Mouse (Mus musculus): ENCODE measurements around the gene Nanos2. TPM values are rescaled to one million over a fixed set of nuclear protein-coding genes. Genes with fewer than 3 reads are reported as not detected.

The Nanos2 gene
- polyA plus RNA-seq (2017; shearing (Covaris generic)): not detected

DNA sequence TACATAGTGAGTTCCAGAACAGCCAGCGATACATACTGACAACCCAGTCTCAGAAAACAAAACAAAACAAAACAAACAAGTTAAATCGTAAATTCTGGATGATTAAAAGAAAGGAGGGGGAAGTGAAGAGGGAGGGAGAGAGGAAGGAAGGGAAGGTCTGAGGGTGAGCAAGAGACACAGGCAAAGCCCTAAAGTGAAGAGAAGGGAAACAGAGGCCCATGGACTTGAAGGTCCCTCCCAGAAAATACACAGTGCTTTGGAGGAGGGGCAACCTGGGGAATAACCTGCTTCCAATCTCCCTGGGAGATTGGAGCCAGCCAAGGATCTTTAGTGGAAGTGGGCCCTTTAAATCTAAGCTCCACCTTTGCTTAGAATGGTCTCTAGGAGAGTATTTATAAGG is at the start of gene Nanos2:
Gene Nanos2 (plus strand): TSS at position 301 of the 400 bp plus-strand sequence.

DNA sequence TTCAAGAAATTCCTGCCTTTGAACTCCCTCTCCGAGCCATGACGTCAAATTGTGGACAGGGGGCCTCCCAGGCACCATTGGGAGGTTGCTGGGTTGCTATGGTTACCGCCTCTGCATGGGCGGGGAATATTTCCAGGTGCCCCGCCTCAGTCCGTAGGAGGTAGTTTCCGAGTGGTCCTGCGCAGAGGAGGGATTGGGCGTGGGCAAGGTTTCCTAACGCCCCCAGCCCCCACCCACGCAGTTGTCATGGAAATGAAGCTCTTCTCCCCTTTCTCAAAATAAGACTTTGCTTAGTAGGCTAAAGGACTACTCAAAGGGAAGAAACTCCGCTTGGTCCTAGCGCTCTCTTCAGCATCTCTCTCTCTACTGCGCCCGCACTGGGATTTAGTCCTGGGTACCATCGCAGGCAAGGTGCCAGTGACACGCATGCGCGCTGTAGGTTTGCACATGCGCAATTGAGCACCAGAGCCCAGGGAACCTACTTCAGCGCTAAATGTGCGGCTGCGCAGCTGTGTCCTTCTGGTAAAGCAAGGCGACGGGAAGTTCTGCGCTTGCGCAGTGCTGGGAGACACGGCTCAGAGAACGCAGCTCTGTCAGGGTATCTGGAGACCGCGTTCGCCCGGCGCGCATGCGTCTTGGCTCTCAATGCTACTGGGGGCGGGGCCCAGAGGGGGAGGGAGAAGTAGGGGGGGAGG is 3.5 kb downstream of the Nanos2 start, which contains the start of gene Mypop:
Gene Mypop (plus strand): TSS at position 645 of the 695 bp plus-strand sequence.

GRCm38 (mm10) chr7:19003902-19004630 is 16.9 kb downstream of the Nanos2 start, which contains the start of gene Irf2bp1:
Irf2bp1 (plus strand) TSS chr7:19004044.

DNA sequence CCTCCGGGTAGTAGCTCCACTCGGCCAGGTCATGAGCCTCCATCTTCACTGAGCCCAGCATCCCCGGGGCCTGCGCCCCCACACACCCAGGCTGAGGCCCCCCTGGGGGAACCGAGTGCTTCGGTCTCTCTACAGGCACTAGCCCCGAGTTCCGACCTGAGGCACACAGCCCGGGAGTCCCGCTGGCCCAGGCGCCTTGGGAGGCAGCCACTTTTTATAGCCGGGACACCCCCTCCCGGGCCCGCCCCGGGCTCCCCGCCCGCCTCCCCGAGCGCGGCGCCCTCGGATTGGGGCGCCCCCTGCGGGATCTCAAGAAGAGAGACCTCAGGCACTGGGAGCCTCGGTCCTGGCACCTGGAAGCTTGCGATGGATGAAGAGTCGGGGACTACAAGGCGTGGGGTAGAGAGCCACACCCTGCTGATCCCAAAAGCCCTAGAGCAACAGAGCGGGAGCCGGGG is 36.2 kb downstream of the Nanos2 start, which contains the start of gene Foxa3:
Gene Foxa3 (minus strand): TSS at position 182 of the 458 bp plus-strand sequence.

GRCm38 (mm10) chr7:19024096-19024506 is 36.9 kb downstream of the Nanos2 start, which contains the start of gene Sympk:
Sympk (plus strand) TSS chr7:19024377.

Other genes starting within 250 kb of the Nanos2 start
- not detected for gene Psg19, start 188.9 kb upstream of the Nanos2 start, polyA plus RNA-seq (2017; shearing (Covaris generic))
- not detected for gene Psg17, start 165.8 kb upstream of the Nanos2 start, polyA plus RNA-seq (2017; shearing (Covaris generic))
- gene Mill2, start 147.4 kb upstream of the Nanos2 start, polyA plus RNA-seq (2017; shearing (Covaris generic)): 0.38 TPM
- gene Pglyrp1, start 116.1 kb upstream of the Nanos2 start, polyA plus RNA-seq (2017; shearing (Covaris generic)): 191 TPM
- 46.0 TPM for gene Ccdc61, start 77.0 kb upstream of the Nanos2 start, polyA plus RNA-seq (2017; shearing (Covaris generic))
- gene Nova2, start 61.5 kb upstream of the Nanos2 start, polyA plus RNA-seq (2017; shearing (Covaris generic)): not detected
- 3.3 TPM for gene Mypop, start 3.8 kb downstream of the Nanos2 start, polyA plus RNA-seq (2017; shearing (Covaris generic))
- 6.5 TPM for gene Irf2bp1, start 16.6 kb downstream of the Nanos2 start, polyA plus RNA-seq (2017; shearing (Covaris generic))
- not detected for gene Foxa3, start 36.1 kb downstream of the Nanos2 start, polyA plus RNA-seq (2017; shearing (Covaris generic))
- gene Sympk, start 37.0 kb downstream of the Nanos2 start, polyA plus RNA-seq (2017; shearing (Covaris generic)): 23.0 TPM
- gene Rsph6a, start 67.3 kb downstream of the Nanos2 start, polyA plus RNA-seq (2017; shearing (Covaris generic)): not detected
- not detected for gene Dmwd, start 88.8 kb downstream of the Nanos2 start, polyA plus RNA-seq (2017; shearing (Covaris generic))
- gene Dmpk, start 96.4 kb downstream of the Nanos2 start, polyA plus RNA-seq (2017; shearing (Covaris generic)): 1.4 TPM
- gene Six5, start 107.2 kb downstream of the Nanos2 start, polyA plus RNA-seq (2017; shearing (Covaris generic)): 0.35 TPM
- gene Gm4969, start 131.0 kb downstream of the Nanos2 start, polyA plus RNA-seq (2017; shearing (Covaris generic)): not detected
- gene Fbxo46, start 132.5 kb downstream of the Nanos2 start, polyA plus RNA-seq (2017; shearing (Covaris generic)): 36.5 TPM
- gene Qpctl, start 161.9 kb downstream of the Nanos2 start, polyA plus RNA-seq (2017; shearing (Covaris generic)): 14.1 TPM
- 46.5 TPM for gene Snrpd2, start 162.3 kb downstream of the Nanos2 start, polyA plus RNA-seq (2017; shearing (Covaris generic))
- not detected for gene Gipr, start 178.7 kb downstream of the Nanos2 start, polyA plus RNA-seq (2017; shearing (Covaris generic))
- 38.3 TPM for gene Eml2, start 189.0 kb downstream of the Nanos2 start, polyA plus RNA-seq (2017; shearing (Covaris generic))
- gene Gpr4, start 225.1 kb downstream of the Nanos2 start, polyA plus RNA-seq (2017; shearing (Covaris generic)): 0.10 TPM
- gene Opa3, start 240.9 kb downstream of the Nanos2 start, polyA plus RNA-seq (2017; shearing (Covaris generic)): 25.0 TPM